14 mouse cellular contexts compared by ENCODE assay signal in the genomic region with DNA sequence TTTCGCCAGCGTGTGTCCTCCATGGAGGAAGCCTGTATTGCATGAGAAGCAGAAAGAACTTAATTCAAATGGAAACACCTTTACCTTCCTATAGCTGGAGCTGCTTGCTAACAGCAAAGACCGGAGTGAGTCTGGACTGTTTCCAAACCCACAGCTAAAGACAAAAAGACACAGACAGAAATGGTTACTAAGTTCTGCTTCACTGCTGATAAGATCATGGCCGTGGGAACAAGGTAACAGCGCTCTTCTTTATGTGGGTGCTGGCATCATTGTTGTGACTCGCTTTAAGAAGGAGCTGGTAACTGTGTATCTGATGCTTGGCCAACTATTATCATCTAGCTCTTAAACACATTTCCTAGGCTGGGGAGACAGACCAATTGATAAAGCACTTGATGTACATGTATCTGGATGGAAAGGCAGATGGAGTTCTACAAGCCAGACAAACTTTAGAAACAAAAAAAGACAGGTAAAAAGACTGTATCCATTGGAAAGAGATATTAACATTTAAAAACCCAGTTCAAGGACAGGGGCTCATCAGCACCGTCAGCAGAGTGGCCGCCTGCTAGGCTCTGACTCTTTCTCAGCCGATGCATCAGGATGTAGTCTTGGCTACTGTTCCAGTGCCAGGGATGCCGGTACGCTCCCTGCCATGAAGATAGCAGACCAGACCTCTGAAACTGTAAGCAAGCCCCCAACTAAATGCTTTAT. TPM values are rescaled to one million over a fixed set of nuclear protein-coding genes. Genes with fewer than 3 reads are reported as not detected.
DNase-seq lines count a peak whose midpoint lies in the region; ATAC-seq lines count a peak whose summit lies in the region.
"Had no signal": no experiment of that assay in that cellular context is flagged by ENCODE, and none has a peak within 500 bp of the region (broad histone marks: within the 10 kb centered on the region; RNA-seq: fewer than 3 reads in every experiment).

No protein-coding gene starts in this region.

- H3K4me2 ChIP-seq in heart, embryonic 15.5 days = no peak overlapping the region
- H3K4me2 ChIP-seq: midbrain, embryonic 12.5 days; neural tube, embryonic 12.5 days had no signal

- H3K36me3 ChIP-seq in heart, embryonic 15.5 days = no peaks in the 10 kb centered on the region
- H3K36me3 ChIP-seq: midbrain, embryonic 12.5 days; neural tube, embryonic 12.5 days had no signal

- no peak overlapping the region for H3K9ac ChIP-seq in heart, embryonic 15.5 days
- H3K9ac ChIP-seq: midbrain, embryonic 12.5 days; neural tube, embryonic 12.5 days had no signal

- WGBS in heart, embryonic 15.5 days = 66% methylated on average over 11 of the region's 11 CpGs

- no peak for ATAC-seq in heart, embryonic 15.5 days (replicated peaks; ENCODE audit: insufficient number of reproducible peaks, insufficient read depth, low FRiP score, low read depth)
- 0 out of 2 replicates have a peak, but pooled peaks have one; percentile 10 for ATAC-seq in megakaryocyte, adult 5-6 weeks (ENCODE audit: poor library complexity, severe bottlenecking)
- no peak for ATAC-seq in cerebellum, adult (ENCODE audit: insufficient number of reproducible peaks, low FRiP score, low TSS enrichment)

- H3K4me1 ChIP-seq in heart, embryonic 15.5 days (replicated peaks) = peaks cover 33% of the 10 kb centered on the region
- H3K4me1 ChIP-seq: neural tube, embryonic 12.5 days had no signal

- no peaks in the 10 kb centered on the region for H3K9me3 ChIP-seq in heart, embryonic 15.5 days (replicated peaks)
- H3K9me3 ChIP-seq: midbrain, embryonic 12.5 days; neural tube, embryonic 12.5 days had no signal

- peak overlapping the region; percentile 24; the same call in 1 of the 2 replicates for H3K27ac ChIP-seq in heart, embryonic 15.5 days
- H3K27ac ChIP-seq: midbrain, embryonic 12.5 days; neural tube, embryonic 12.5 days had no signal

- no peaks in the 10 kb centered on the region for H3K27me3 ChIP-seq in heart, embryonic 15.5 days
- H3K27me3 ChIP-seq: midbrain, embryonic 12.5 days; neural tube, embryonic 12.5 days had no signal

- no peak for DNase-seq in heart, adult 18-20 months
- peak; percentile 82 for DNase-seq in CD4-positive, CD25-positive, alpha-beta regulatory T cell, adult 2 months (ENCODE audit: low read depth, low spot score)
- peak; percentile 38 for DNase-seq in NIH3T3 (ENCODE audit: low read depth)
- no peak for DNase-seq in layer of hippocampus, postnatal 14 days (ENCODE audit: low spot score in 2 of 2)
- no peak for DNase-seq in frontal cortex, postnatal 25 days (ENCODE audit: low spot score in 2 of 2)
- DNase-seq: adrenal gland, adult 8-10 months; kidney, adult 18-20 months; lung, adult 18-20 months had no signal

- H3K4me3 ChIP-seq in heart, embryonic 15.5 days = no peak overlapping the region
- H3K4me3 ChIP-seq: erythroblast, embryonic 14.5 days; midbrain, embryonic 12.5 days; neural tube, embryonic 12.5 days had no signal

RNA-seq across cellular contexts. Expression of gene Fam3c, which starts 6.4 kb away (rescaled TPM):
- 45.7 and 49.1 TPM in 2 replicates for polyA plus RNA-seq in heart, embryonic 15.5 days (2015; fragmentation: Nextera tagmentation; extraction: Ambion mirVana)
- total RNA-seq in heart, adult 18-20 months (2021) = 10 to 100 TPM; 30.5 to 33.9 TPM
- 11.6 and 16.4 TPM in 2 replicates for total RNA-seq in megakaryocyte, adult 5-6 weeks (2015)
- 27.0 and 34.0 TPM in 2 replicates for total RNA-seq in megakaryocyte, adult 5-6 weeks (2017)
- total RNA-seq in layer of hippocampus, postnatal 14 days (2021) = 10 to 100 TPM; 74.0 to 75.9 TPM

Comparison
In these comparisons a context has a peak if more than half of its experiments do, and no peak if none do; other contexts are left out.
1. DNase-seq: peak in CD4-positive, CD25-positive, alpha-beta regulatory T cell, adult 2 months (single experiment) and NIH3T3 (single experiment); none in heart, adult 18-20 months (0 of 2), layer of hippocampus, postnatal 14 days (0 of 2) and frontal cortex, postnatal 25 days (0 of 2).